Mouse (Mus musculus): Measurements from ENCODE around the gene Proser1. TPM values are rescaled to one million over a fixed set of nuclear protein-coding genes. Genes with fewer than 3 reads are reported as not detected.

The Proser1 gene
- total RNA-seq (2021): 22.4 and 25.6 TPM in 2 replicates
- long read RNA-seq, experiment 1, partial matches to known transcripts: 1 of 1 reads
- long read RNA-seq, experiment 1, other reads (novel, unspliced or antisense): 0 of 1 reads
- long read RNA-seq, experiment 2, partial matches to known transcripts: 0 of 1 reads
- long read RNA-seq, experiment 2, other reads (novel, unspliced or antisense): 0 of 1 reads

- peak; percentile 98 for DNase-seq
Measured at GRCm38 (mm10) chr3:53463046-53463764, at the start of gene Proser1, which contains the start of gene Nhlrc3. Gene Proser1 (plus strand): TSS chr3:53463666. Gene Nhlrc3 (minus strand): TSS chr3:53463332.

- DNase-seq: no peak
Measured at GRCm38 (mm10) chr3:53413959-53414358, 49.5 kb upstream of the Proser1 start.

- no peak for DNase-seq
Measured at GRCm38 (mm10) chr3:53416036-53416506, 47.4 kb upstream of the Proser1 start.

GRCm38 (mm10) chr3:53417701-53418100 lies 45.8 kb upstream of the Proser1 start:
- DNase-seq: no peak

GRCm38 (mm10) chr3:53421656-53422055 lies 41.8 kb upstream of the Proser1 start:
- DNase-seq: no peak

GRCm38 (mm10) chr3:53422691-53423090 lies 40.8 kb upstream of the Proser1 start:
- no peak for DNase-seq

- DNase-seq: no peak
Measured at GRCm38 (mm10) chr3:53423576-53423975, 39.9 kb upstream of the Proser1 start.

- no peak for DNase-seq
Measured at GRCm38 (mm10) chr3:53434610-53435009, 28.9 kb upstream of the Proser1 start.

GRCm38 (mm10) chr3:53436550-53436949 lies 26.9 kb upstream of the Proser1 start:
- no peak for DNase-seq

GRCm38 (mm10) chr3:53445540-53445939 lies 17.9 kb upstream of the Proser1 start:
- no peak for DNase-seq

- DNase-seq: no peak
Measured at GRCm38 (mm10) chr3:53446801-53447200, 16.7 kb upstream of the Proser1 start.

- DNase-seq: peak; percentile 53
Measured at GRCm38 (mm10) chr3:53448208-53448607, 15.3 kb upstream of the Proser1 start.

- peak; percentile 54 for DNase-seq
Measured at GRCm38 (mm10) chr3:53450666-53451065, 12.8 kb upstream of the Proser1 start.

GRCm38 (mm10) chr3:53452351-53452750 lies 11.1 kb upstream of the Proser1 start:
- no peak for DNase-seq

GRCm38 (mm10) chr3:53453346-53453745 lies 10.1 kb upstream of the Proser1 start:
- no peak for DNase-seq

GRCm38 (mm10) chr3:53454005-53454404 lies 9.5 kb upstream of the Proser1 start:
- no peak for DNase-seq

GRCm38 (mm10) chr3:53454561-53454960 lies 8.9 kb upstream of the Proser1 start:
- no peak for DNase-seq

GRCm38 (mm10) chr3:53454984-53455383 lies 8.5 kb upstream of the Proser1 start:
- DNase-seq: no peak

GRCm38 (mm10) chr3:53457750-53458149 lies 5.7 kb upstream of the Proser1 start:
- DNase-seq: no peak

GRCm38 (mm10) chr3:53460106-53460505 lies 3.4 kb upstream of the Proser1 start:
- DNase-seq: no peak

GRCm38 (mm10) chr3:53462701-53463045 lies 793 bp upstream of the Proser1 start:
- no peak for DNase-seq

GRCm38 (mm10) chr3:53463765-53464114 lies 274 bp downstream of the Proser1 start:
- DNase-seq: no peak

- DNase-seq: no peak
Measured at GRCm38 (mm10) chr3:53464146-53464698, 756 bp downstream of the Proser1 start.

GRCm38 (mm10) chr3:53465330-53465729 lies 1.9 kb downstream of the Proser1 start:
- no peak for DNase-seq
